Mouse (Mus musculus) MEL (cell line): ENCODE data around the gene Igflr1. TPM values are rescaled to one million over a fixed set of nuclear protein-coding genes. Genes with fewer than 3 reads are reported as not detected.

Experiments used
- DNase-seq: peaks from one replicate; pipeline ENCODE4 v3.0.0; 2011; ENCODE audit warnings: low read depth, low spot score
- H3K27ac ChIP-seq: 2 replicates; pipeline ENCODE4 v1.5.1; 2012; ENCODE audit warnings: low read depth, mild to moderate bottlenecking, control low read depth, low read length, moderate library complexity; ENCODE audit not compliant: control insufficient read depth
- H3K27me3 ChIP-seq, 2 experiments: fragments of 150-350 bp in 1 of 2; sonication (generic) in 1 of 2; 2 replicates each; pipeline ENCODE4 v1.6.1; 2012; ENCODE audit warnings: low read length in 2 of 2, mild to moderate bottlenecking in 2 of 2, improper control_type of control experiment in 1 of 2, moderate library complexity in 1 of 2; ENCODE audit not compliant: insufficient read depth in 2 of 2, control insufficient read depth in 1 of 2
- H3K36me3 ChIP-seq, 2 experiments: 2 replicates each; pipeline ENCODE4 v1.6.1; 2012 to 2014; ENCODE audit warnings: low read length in 2 of 2, improper control_type of control experiment in 1 of 2, inconsistent platforms in 1 of 2, mild to moderate bottlenecking in 1 of 2; ENCODE audit not compliant: insufficient read depth in 2 of 2, control insufficient read depth in 1 of 2
- H3K4me1 ChIP-seq, 2 experiments: fragments of 150-350 bp in 1 of 2; sonication (generic) in 1 of 2; 2 replicates each; pipeline ENCODE4 v1.6.1; 2012; ENCODE audit warnings: low read length in 2 of 2, improper control_type of control experiment in 1 of 2, mild to moderate bottlenecking in 1 of 2; ENCODE audit not compliant: insufficient read depth in 2 of 2, control insufficient read depth in 1 of 2
- H3K4me3 ChIP-seq, 2 experiments: fragments of 150-350 bp in 1 of 2; sonication (generic) in 1 of 2; 2 replicates each; pipeline ENCODE4 v1.5.1; 2012; ENCODE audit warnings: low read depth in 2 of 2, low read length in 2 of 2, mild to moderate bottlenecking in 2 of 2, moderate library complexity in 2 of 2, control low read depth in 1 of 2, improper control_type of control experiment in 1 of 2; ENCODE audit not compliant: control insufficient read depth in 1 of 2, insufficient read depth in 1 of 2
- H3K79me2 ChIP-seq: 2 replicates; pipeline ENCODE4 v1.6.1; 2012; ENCODE audit warnings: mild to moderate bottlenecking, low read length, moderate library complexity; ENCODE audit not compliant: control insufficient read depth, poor library complexity, insufficient read depth
- H3K9ac ChIP-seq: 2 replicates; pipeline ENCODE4 v1.6.1; 2012; ENCODE audit warnings: low read depth, mild to moderate bottlenecking, control low read depth, low read length, moderate library complexity; ENCODE audit not compliant: control insufficient read depth, poor library complexity, severe bottlenecking
- H3K9me3 ChIP-seq: fragments of 150-350 bp; sonication (generic); replicated peaks from 2 replicates; pipeline ENCODE4 v1.6.1; 2012; ENCODE audit warnings: mild to moderate bottlenecking, low read length, improper control_type of control experiment, moderate library complexity; ENCODE audit not compliant: insufficient read depth
- BHLHE40 ChIP-seq: IDR thresholded peaks from 2 replicates; pipeline ENCODE4 v1.6.1; 2012; ENCODE audit warnings: low read depth, mild to moderate bottlenecking, inconsistent platforms, low read length, improper control_type of control experiment, borderline replicate concordance
- CHD1 ChIP-seq: IDR thresholded peaks from 2 replicates; pipeline ENCODE4 v1.6.1; 2012; ENCODE audit warnings: low read depth, mild to moderate bottlenecking, inconsistent platforms, low read length, improper control_type of control experiment
- CHD2 ChIP-seq: IDR thresholded peaks from 2 replicates; pipeline ENCODE4 v1.6.1; 2011; ENCODE audit warnings: low read length, improper control_type of control experiment
- CTCF ChIP-seq, 3 experiments: IDR thresholded peaks in 2 of 3; conservative IDR thresholded peaks in 1 of 3; 2 replicates each; pipeline ENCODE4 v1.5.1; 2011 to 2012; ENCODE audit warnings: low read length in 3 of 3, low read depth in 2 of 3, mild to moderate bottlenecking in 2 of 3, improper control_type of control experiment in 1 of 3, inconsistent platforms in 1 of 3, mixed read lengths in 1 of 3, moderate library complexity in 1 of 3; ENCODE audit not compliant: control insufficient read depth in 1 of 3, insufficient read depth in 1 of 3, poor library complexity in 1 of 3, severe bottlenecking in 1 of 3
- E2F4 ChIP-seq: IDR thresholded peaks from 2 replicates; pipeline ENCODE4 v1.6.1; 2011; ENCODE audit warnings: low read depth, low read length, improper control_type of control experiment, borderline replicate concordance
- ELF1 ChIP-seq: IDR thresholded peaks from 2 replicates; pipeline ENCODE4 v1.6.1; 2014; ENCODE audit warnings: low read depth, mild to moderate bottlenecking, inconsistent platforms, low read length, improper control_type of control experiment, moderate library complexity
- JUND ChIP-seq: IDR thresholded peaks from 2 replicates; pipeline ENCODE4 v1.6.1; 2011; ENCODE audit warnings: low read depth, mild to moderate bottlenecking, improper control_type of control experiment, low read length
- MAFK ChIP-seq: IDR thresholded peaks from 2 replicates; pipeline ENCODE4 v1.6.1; 2011; ENCODE audit warnings: low read depth, mild to moderate bottlenecking, low read length, improper control_type of control experiment, borderline replicate concordance
- MAX ChIP-seq: IDR thresholded peaks from 2 replicates; pipeline ENCODE4 v1.6.1; 2011; ENCODE audit warnings: low read length, improper control_type of control experiment
- MAZ ChIP-seq: IDR thresholded peaks from 2 replicates; pipeline ENCODE4 v1.6.1; 2012; ENCODE audit warnings: low read depth, mild to moderate bottlenecking, inconsistent platforms, low read length, improper control_type of control experiment
- MXI1 ChIP-seq: IDR thresholded peaks from 2 replicates; pipeline ENCODE4 v1.6.1; 2011; ENCODE audit warnings: mild to moderate bottlenecking, low read depth, low read length, improper control_type of control experiment
- MYC ChIP-seq: IDR thresholded peaks from 2 replicates; pipeline ENCODE4 v1.6.1; 2011; ENCODE audit warnings: low read depth, mild to moderate bottlenecking, low read length, improper control_type of control experiment, moderate library complexity
- NRF1 ChIP-seq: IDR thresholded peaks from 2 replicates; pipeline ENCODE4 v1.6.1; 2014; ENCODE audit warnings: low read depth, mild to moderate bottlenecking, inconsistent platforms, low read length, improper control_type of control experiment, moderate library complexity; ENCODE audit not compliant: poor library complexity, insufficient read depth, severe bottlenecking
- POLR2A ChIP-seq, 2 experiments: IDR thresholded peaks; 2 replicates each; pipeline ENCODE4 v1.6.1; 2011 to 2012; ENCODE audit warnings: low read length in 2 of 2, mild to moderate bottlenecking in 2 of 2, control low read depth in 1 of 2, improper control_type of control experiment in 1 of 2, low read depth in 1 of 2, moderate library complexity in 1 of 2; ENCODE audit not compliant: control insufficient read depth in 1 of 2, insufficient read depth in 1 of 2, poor library complexity in 1 of 2
- POLR2AphosphoS5 ChIP-seq: IDR thresholded peaks from 2 replicates; pipeline ENCODE4 v1.6.1; 2012; ENCODE audit warnings: low read depth, borderline replicate concordance, mild to moderate bottlenecking, inconsistent platforms, low read length, moderate library complexity, mixed read lengths
- RAD21 ChIP-seq: IDR thresholded peaks from 2 replicates; pipeline ENCODE4 v1.6.1; 2011; ENCODE audit warnings: mild to moderate bottlenecking, low read depth, low read length, improper control_type of control experiment
- SIN3A ChIP-seq: IDR thresholded peaks from 2 replicates; pipeline ENCODE4 v1.6.1; 2012; ENCODE audit warnings: low read length, improper control_type of control experiment, inconsistent platforms
- SMC3 ChIP-seq: IDR thresholded peaks from 2 replicates; pipeline ENCODE4 v1.6.1; 2011; ENCODE audit warnings: low read depth, low read length, improper control_type of control experiment
- TAL1 ChIP-seq: IDR thresholded peaks from 2 replicates; pipeline ENCODE4 v1.6.1; 2012; ENCODE audit warnings: mild to moderate bottlenecking, inconsistent platforms, low read length, moderate library complexity, mixed read lengths
- TCF12 ChIP-seq: IDR thresholded peaks from 2 replicates; pipeline ENCODE4 v1.6.1; 2014; ENCODE audit warnings: low read depth, mild to moderate bottlenecking, inconsistent platforms, low read length, improper control_type of control experiment, moderate library complexity
- UBTF ChIP-seq: IDR thresholded peaks from 2 replicates; pipeline ENCODE4 v1.6.1; 2012; ENCODE audit warnings: low read depth, mild to moderate bottlenecking, inconsistent platforms, low read length, improper control_type of control experiment, moderate library complexity, borderline replicate concordance; ENCODE audit not compliant: insufficient read depth
- ZMIZ1 ChIP-seq: IDR thresholded peaks from 2 replicates; pipeline ENCODE4 v1.6.1; 2012; ENCODE audit warnings: low read depth, mild to moderate bottlenecking, inconsistent platforms, low read length, improper control_type of control experiment, moderate library complexity
- ZNF384 ChIP-seq: IDR thresholded peaks from 2 replicates; pipeline ENCODE4 v1.6.1; 2012; ENCODE audit warnings: low read depth, mild to moderate bottlenecking, inconsistent platforms, low read length, improper control_type of control experiment
- polyA plus RNA-seq, 2 experiments: library from polyadenylated mRNA; stranded (reverse) in 1 of 2; unstranded in 1 of 2; fragments of >175 nt in 1 of 2; fragments of >200 nt in 1 of 2; gene quantifications; 2 replicates each; pipeline versions ENCODE4 v1.2.1 to v1.2.4; 2012; ENCODE audit warnings: low replicate concordance in 2 of 2, low read depth in 1 of 2; ENCODE audit not compliant: insufficient read length in 2 of 2, insufficient read depth in 1 of 2, missing spikeins in 1 of 2
- total RNA-seq: library from RNA; depleted of rRNA; stranded (reverse); fragments of 300-350 nt; gene quantifications from 2 replicates; pipeline ENCODE4 v1.2.3, GENCODE M21; 2012

Gene Igflr1
- total and polyA plus RNA-seq, 3 experiments: 1.3 to 3.1 TPM; not detected in 1

- Histone ChIP-seq H3K4me3 (no peak overlapping the region), H3K79me2 (no peaks in the 10 kb centered on the region), H3K9ac (no peak overlapping the region), H3K27me3 (no peaks in the 10 kb centered on the region), H3K36me3 (no peaks in the 10 kb centered on the region), H3K27ac (no peak overlapping the region), H3K9me3 (no peaks in the 10 kb centered on the region), H3K4me1 (no peaks in the 10 kb centered on the region)
- TF ChIP-seq ZMIZ1 (no peak), MAX (no peak), SMC3 (no peak), JUND (no peak), ELF1 (no peak), POLR2AphosphoS5 (no peak), NRF1 (no peak), RAD21 (no peak)
- no peak for DNase-seq
Measured at GRCm38 (mm10) chr7:30520396-30520795, 44.8 kb upstream of the Igflr1 start.

- Histone ChIP-seq H3K9ac (no peak overlapping the region), H3K27ac (no peak overlapping the region), H3K4me1 (no peaks in the 10 kb centered on the region), H3K4me3 (no peak overlapping the region), H3K79me2 (no peaks in the 10 kb centered on the region), H3K36me3 (no peaks in the 10 kb centered on the region), H3K9me3 (no peaks in the 10 kb centered on the region), H3K27me3 (no peaks in the 10 kb centered on the region)
- TF ChIP-seq SMC3 (no peak), POLR2A (IDR thresholded peaks at IDR 0.05; ENCODE audit: control insufficient read depth in 1 of 2, insufficient read depth in 1 of 2, low read depth in 1 of 2, low read length in 2 of 2, poor library complexity in 1 of 2) (no peak), TAL1 (no peak), POLR2AphosphoS5 (no peak), CHD1 (no peak), MAZ (no peak), MYC (no peak), CTCF (IDR thresholded peaks at IDR 0.05 in 2 of 3, conservative IDR thresholded peaks at IDR 0.05 in 1 of 3; ENCODE audit: control insufficient read depth in 1 of 3, insufficient read depth in 1 of 3, low read depth in 2 of 3, low read length in 3 of 3, poor library complexity in 1 of 3, severe bottlenecking in 1 of 3) (no peak), ZNF384 (no peak), CHD2 (no peak)
- no peak for DNase-seq
Measured at GRCm38 (mm10) chr7:30520856-30521255, 44.4 kb upstream of the Igflr1 start.

- no peaks in the 10 kb centered on the region for H3K4me1 ChIP-seq
- H3K9ac ChIP-seq: no peak overlapping the region
- no peak for DNase-seq
- H3K27me3 ChIP-seq: no peaks in the 10 kb centered on the region
- H3K36me3 ChIP-seq: no peaks in the 10 kb centered on the region
- no peak for TF ChIP-seq MYC
- no peak for TF ChIP-seq ELF1
- TF ChIP-seq MAFK: no peak
- TF ChIP-seq UBTF: no peak
- no peak for TF ChIP-seq ZNF384
- TF ChIP-seq SIN3A: no peak
- TF ChIP-seq TCF12: no peak
- TF ChIP-seq MXI1: no peak
- TF ChIP-seq BHLHE40: no peak
- no peak for TF ChIP-seq CHD2
- no peak for TF ChIP-seq E2F4
- H3K9me3 ChIP-seq: no peaks in the 10 kb centered on the region
- H3K4me3 ChIP-seq: no peak overlapping the region
- H3K27ac ChIP-seq: no peak overlapping the region
- no peaks in the 10 kb centered on the region for H3K79me2 ChIP-seq
Measured at GRCm38 (mm10) chr7:30522871-30523270, 42.4 kb upstream of the Igflr1 start.
